ENCODE assay signal across 10 mouse cellular contexts in genomic region chr15:75175506-75175905, GRCm38 (mm10). TPM values are rescaled to one million over a fixed set of nuclear protein-coding genes. Genes with fewer than 3 reads are reported as not detected.
DNase-seq lines count a peak whose midpoint lies in the region; ATAC-seq and TF ChIP-seq lines count a peak whose summit lies in the region.
"Had no signal": no experiment of that assay in that cellular context is flagged by ENCODE, and none has a peak within 500 bp of the region (broad histone marks: within the 10 kb centered on the region; RNA-seq: fewer than 3 reads in every experiment).

No protein-coding gene starts in this region.

- no peak overlapping the region for H3K4me2 ChIP-seq in liver, embryonic 12.5 days
- H3K4me2 ChIP-seq in kidney, postnatal 0 days (ENCODE audit: low read length): no peak overlapping the region
- H3K4me2 ChIP-seq: heart, embryonic 15.5 days had no signal

- no peaks in the 10 kb centered on the region for H3K9me3 ChIP-seq in liver, embryonic 12.5 days (replicated peaks)
- no peaks in the 10 kb centered on the region for H3K9me3 ChIP-seq in kidney, postnatal 0 days (replicated peaks; ENCODE audit: low read length)
- H3K9me3 ChIP-seq: heart, embryonic 15.5 days had no signal

- H3K27me3 ChIP-seq in cerebellum, adult 2 months (ENCODE audit: control insufficient read depth, insufficient read depth, low read length): no peaks in the 10 kb centered on the region
- H3K27me3 ChIP-seq in liver, embryonic 12.5 days (replicated peaks): no peaks in the 10 kb centered on the region
- H3K27me3 ChIP-seq in kidney, postnatal 0 days (ENCODE audit: insufficient read depth, low read length): no peaks in the 10 kb centered on the region
- H3K27me3 ChIP-seq: heart, embryonic 15.5 days had no signal

- H3K4me3 ChIP-seq in cerebellum, adult 2 months (replicated peaks; ENCODE audit: insufficient read depth, low read depth, low read length): no peak overlapping the region
- H3K4me3 ChIP-seq in liver, embryonic 12.5 days: no peak overlapping the region
- H3K4me3 ChIP-seq in kidney, postnatal 0 days (replicated peaks; ENCODE audit: low read depth, low read length): no peak overlapping the region
- H3K4me3 ChIP-seq: heart, embryonic 15.5 days; myocyte had no signal

- H3K27ac ChIP-seq in cerebellum, adult 2 months (ENCODE audit: insufficient read depth, low read length): no peak overlapping the region
- no peak overlapping the region for H3K27ac ChIP-seq in liver, embryonic 12.5 days
- H3K27ac ChIP-seq in kidney, postnatal 0 days: no peak overlapping the region
- H3K27ac ChIP-seq: heart, embryonic 15.5 days had no signal

- 63% methylated on average over 1 of the region's 1 CpGs for WGBS in cerebellum, adult 2 months
- 33% methylated on average over 1 of the region's 1 CpGs for WGBS in liver, embryonic 12.5 days (ENCODE audit: insufficient replicate concordance)
- 61% methylated on average over 1 of the region's 1 CpGs for WGBS in kidney, postnatal 0 days

- DNase-seq in cerebellum, adult 2 months: peak; percentile 3 to 10
- no peak for DNase-seq in cerebellum, adult 8-10 months
- DNase-seq in liver: peak; percentile 9
- DNase-seq in brain, embryonic 14.5 days (ENCODE audit: low read depth): peak; percentile 65
- DNase-seq in kidney, postnatal 0 days (ENCODE audit: low spot score): peak; percentile 60
- peak; percentile 58 for DNase-seq in thymus, postnatal 14 days

- H3K36me3 ChIP-seq in liver, embryonic 12.5 days: no peaks in the 10 kb centered on the region
- H3K36me3 ChIP-seq in kidney, postnatal 0 days (ENCODE audit: insufficient read depth, low read length): no peaks in the 10 kb centered on the region
- H3K36me3 ChIP-seq: heart, embryonic 15.5 days had no signal

- no peaks in the 10 kb centered on the region for H3K4me1 ChIP-seq in cerebellum, adult 2 months (ENCODE audit: control insufficient read depth, insufficient read depth, low read length)
- no peaks in the 10 kb centered on the region for H3K4me1 ChIP-seq in liver, embryonic 12.5 days
- no peaks in the 10 kb centered on the region for H3K4me1 ChIP-seq in kidney, postnatal 0 days (replicated peaks; ENCODE audit: insufficient read depth, low read length)
- H3K4me1 ChIP-seq: heart, embryonic 15.5 days had no signal

- peak; percentile 64 for TF ChIP-seq CTCF in cerebellum, adult 2 months (IDR thresholded peaks at IDR 0.05; ENCODE audit: borderline replicate concordance, insufficient read depth, low read depth, low read length)
- TF ChIP-seq CTCF in brain, embryonic 14.5 days (IDR thresholded peaks at IDR 0.05; ENCODE audit: borderline replicate concordance, extremely low read depth, insufficient read depth, insufficient read length): peak; percentile 66
- peak; percentile 82 for TF ChIP-seq CTCF in kidney, postnatal 0 days (IDR thresholded peaks at IDR 0.05; ENCODE audit: low read depth)

- no peak for TF ChIP-seq POLR2A in cerebellum, adult 2 months (IDR thresholded peaks at IDR 0.05; ENCODE audit: borderline replicate concordance, insufficient read depth, low read length)
- no peak for TF ChIP-seq POLR2A in brain, embryonic 14.5 days (IDR thresholded peaks at IDR 0.05; ENCODE audit: borderline replicate concordance, extremely low read depth, insufficient read depth, insufficient read length, poor library complexity, severe bottlenecking)

- no peak for ATAC-seq in liver, embryonic 12.5 days
- no peak for ATAC-seq in kidney, postnatal 0 days (replicated peaks; ENCODE audit: low FRiP score, low read depth)
- ATAC-seq in megakaryocyte-erythroid progenitor cell, adult 5-6 weeks (replicated peaks; ENCODE audit: low FRiP score, low TSS enrichment, poor library complexity, severe bottlenecking): peak; percentile 71; the same call in 1 of the 2 replicates

- no peak overlapping the region for H3K9ac ChIP-seq in liver, embryonic 12.5 days
- no peak overlapping the region for H3K9ac ChIP-seq in kidney, postnatal 0 days (ENCODE audit: low read depth, low read length)
- H3K9ac ChIP-seq: heart, embryonic 15.5 days had no signal

RNA-seq across cellular contexts. Expression of gene Ly6g, which starts 20.5 kb away (rescaled TPM):
- not detected in 2 replicates for polyA plus RNA-seq in cerebellum, adult 2 months (2012; rRNA removed)
- 0.18 TPM in 1 of 2 replicates, not detected in the other for polyA plus RNA-seq in liver, embryonic 12.5 days (2016; fragmentation: Nextera tagmentation; extraction: Ambion mirVana)
- polyA plus RNA-seq in brain, embryonic 14.5 days (2012; rRNA removed): not detected in 2 replicates
- 0.57 and 1.3 TPM in 2 replicates for polyA plus RNA-seq in kidney, postnatal 0 days (2015; fragmentation: Nextera tagmentation; extraction: Ambion mirVana)
- not detected in 2 replicates for total RNA-seq in megakaryocyte-erythroid progenitor cell, adult 5-6 weeks (2014; fragmentation: Nextera tagmentation)
- total RNA-seq in megakaryocyte-erythroid progenitor cell, adult 5-6 weeks (2017): 1.4 TPM in 1 of 2 replicates, not detected in the other
- polyA plus RNA-seq: heart, embryonic 15.5 days; myocyte had no signal

RNA-seq across cellular contexts. Expression of gene BC025446, which starts 40.7 kb away (rescaled TPM):
- polyA plus RNA-seq in cerebellum, adult 2 months (2012; rRNA removed): not detected in 2 replicates
- polyA plus RNA-seq in liver, embryonic 12.5 days (2016; fragmentation: Nextera tagmentation; extraction: Ambion mirVana): 0.72 and 1.0 TPM in 2 replicates
- not detected in 2 replicates for polyA plus RNA-seq in brain, embryonic 14.5 days (2012; rRNA removed)
- polyA plus RNA-seq in kidney, postnatal 0 days (2015; fragmentation: Nextera tagmentation; extraction: Ambion mirVana): 24.1 and 28.6 TPM in 2 replicates
- total RNA-seq in megakaryocyte-erythroid progenitor cell, adult 5-6 weeks (2014; fragmentation: Nextera tagmentation): not detected in 2 replicates
- total RNA-seq in megakaryocyte-erythroid progenitor cell, adult 5-6 weeks (2017): not detected in 2 replicates
- polyA plus RNA-seq: heart, embryonic 15.5 days had no signal

Comparison
In these comparisons a context has a peak if more than half of its experiments do, and no peak if none do; other contexts are left out.
1. RNA of gene BC025446, which starts 40.7 kb away (polyA plus RNA-seq): 24.1 to 28.6 TPM in kidney, postnatal 0 days; 0.72 to 1.0 TPM in liver, embryonic 12.5 days, not detected in cerebellum, adult 2 months and not detected in brain, embryonic 14.5 days; every median in the first group is over 10 times any median in the second.
2. Peak in every context shown above with its lines, with median percentiles within 50 percentile points of each other: CTCF ChIP-seq.